Mouse (Mus musculus): ENCODE data around the gene Col27a1.

DNA sequence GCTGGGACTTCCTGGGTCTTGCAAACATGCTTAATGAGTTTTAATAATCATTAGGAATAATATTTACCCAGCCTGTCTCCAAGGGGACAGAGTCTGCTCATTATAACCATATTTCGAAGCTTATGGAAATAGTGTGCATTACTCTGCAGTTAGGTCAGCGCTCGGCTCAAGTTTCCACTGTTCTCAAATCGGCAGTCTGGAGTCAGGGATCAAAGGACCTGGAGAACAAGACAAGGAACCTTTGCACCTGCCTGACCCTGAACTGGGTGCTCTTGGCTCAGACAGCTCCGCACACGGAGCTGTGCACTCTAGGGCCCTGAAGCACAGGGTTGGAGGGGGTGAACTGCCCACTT lies 13.1 kb downstream of the Col27a1 start:
- TF ChIP-seq EP300 (IDR thresholded peaks at IDR 0.05; ENCODE audit: insufficient read depth, low read depth, low read length) (no peak), CTCF (IDR thresholded peaks at IDR 0.05) (no peak)
